Mouse (Mus musculus) heart, postnatal 4 days (tissue): ENCODE measurements around the gene Rpl13. TPM values are rescaled to one million over a fixed set of nuclear protein-coding genes. Genes with fewer than 3 reads are reported as not detected.

ENCODE experiments used
- DNase-seq: peaks from one replicate; pipeline ENCODE4 v3.0.0; 2021
- total RNA-seq, 2 experiments: library from RNA; stranded (reverse); gene quantifications; 2 replicates each; pipeline ENCODE4 v1.2.3; 2021

The Rpl13 gene
- total RNA-seq, 2 experiments from 2014 or later = 641 to 660 TPM

DNA sequence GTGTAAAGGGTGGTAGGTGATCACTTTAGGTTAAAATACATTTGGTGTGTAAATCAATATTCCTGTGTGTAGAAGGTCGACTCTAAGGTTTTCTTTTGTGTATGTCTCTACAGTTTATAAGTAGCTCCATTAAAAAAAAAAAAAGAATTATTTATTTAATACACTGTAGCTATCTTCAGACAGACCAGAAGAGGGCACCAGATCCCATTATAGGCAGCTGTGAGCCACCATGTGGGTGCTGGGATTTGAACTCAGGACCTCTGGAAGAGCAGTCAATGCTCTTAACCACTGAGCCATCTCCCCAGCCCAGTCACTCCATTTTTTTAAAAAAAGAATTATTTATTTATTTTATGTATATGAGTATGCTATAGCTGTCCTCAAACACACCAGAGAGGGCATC lies 5.9 kb downstream of the Rpl13 start:
- no peak for DNase-seq

- no peak for DNase-seq
Observed at GRCm38 (mm10) chr8:123108953-123109352, 6.8 kb downstream of the Rpl13 start.

GRCm38 (mm10) chr8:123110649-123111048 lies 8.5 kb downstream of the Rpl13 start:
- peak; percentile 69 for DNase-seq

- no peak for DNase-seq
Observed at GRCm38 (mm10) chr8:123112892-123113291, 10.7 kb downstream of the Rpl13 start.

DNA sequence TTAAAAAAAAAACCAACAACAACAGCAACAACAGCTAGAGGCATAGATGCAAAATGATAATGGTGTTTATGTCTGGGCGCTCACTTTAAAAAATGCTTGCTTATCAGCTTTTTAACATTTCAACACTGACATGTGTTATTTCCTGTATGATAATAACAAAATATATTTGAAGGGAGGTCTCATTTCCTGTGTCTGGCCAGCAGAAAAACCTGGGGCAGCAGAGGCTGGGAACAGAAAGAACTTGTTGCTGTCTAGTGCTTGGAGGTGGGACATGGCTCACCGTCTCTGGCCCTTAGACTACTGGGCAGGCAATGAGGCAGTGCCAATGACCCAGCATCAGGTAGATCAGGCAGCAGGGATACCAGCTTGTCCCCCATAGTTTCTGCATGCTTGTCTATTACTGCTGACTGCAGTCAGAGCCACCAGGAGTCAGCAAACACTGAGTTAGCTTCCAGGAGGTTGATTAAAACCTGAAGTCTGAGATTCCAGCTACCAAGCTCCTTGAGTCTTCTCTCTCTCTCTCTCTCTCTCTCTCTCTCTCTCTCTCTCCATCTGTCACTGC lies 11.8 kb downstream of the Rpl13 start:
- no peak for DNase-seq

- no peak for DNase-seq
Observed at GRCm38 (mm10) chr8:123114644-123115043, 12.5 kb downstream of the Rpl13 start.

DNA sequence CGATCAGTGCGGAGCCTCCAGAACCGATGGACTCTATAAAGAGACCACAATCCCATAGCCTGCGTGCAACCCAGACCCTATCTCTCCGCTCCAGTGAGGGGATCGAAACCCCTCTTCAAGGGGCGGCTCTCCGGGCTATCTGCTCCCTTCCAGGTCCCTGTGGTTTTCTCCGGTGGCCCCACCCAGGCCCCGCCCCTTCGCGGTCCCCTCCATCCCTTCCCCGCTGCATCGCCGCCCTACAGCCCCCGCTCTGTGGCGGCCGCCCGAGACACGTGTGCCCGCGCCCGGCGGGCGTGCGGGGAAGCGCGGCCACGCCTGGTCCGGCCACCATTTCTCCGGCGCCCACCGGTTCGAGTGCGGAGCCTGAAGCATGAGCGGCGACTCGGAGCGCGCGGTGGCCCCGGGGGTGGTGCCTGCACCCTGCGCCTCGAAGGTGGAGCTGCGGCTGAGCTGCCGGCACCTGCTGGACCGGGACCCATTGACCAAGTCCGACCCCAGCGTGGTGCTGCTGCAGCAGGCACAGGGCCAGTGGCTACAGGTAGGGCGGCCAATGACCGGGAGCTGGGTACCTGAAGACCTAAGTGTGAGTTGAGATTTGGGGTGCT lies 15.1 kb downstream of the Rpl13 start, which contains the start of gene Cpne7:
Gene Cpne7 (plus strand): TSS at position 248 of the 605 bp plus-strand sequence.
- no peak for DNase-seq

DNA sequence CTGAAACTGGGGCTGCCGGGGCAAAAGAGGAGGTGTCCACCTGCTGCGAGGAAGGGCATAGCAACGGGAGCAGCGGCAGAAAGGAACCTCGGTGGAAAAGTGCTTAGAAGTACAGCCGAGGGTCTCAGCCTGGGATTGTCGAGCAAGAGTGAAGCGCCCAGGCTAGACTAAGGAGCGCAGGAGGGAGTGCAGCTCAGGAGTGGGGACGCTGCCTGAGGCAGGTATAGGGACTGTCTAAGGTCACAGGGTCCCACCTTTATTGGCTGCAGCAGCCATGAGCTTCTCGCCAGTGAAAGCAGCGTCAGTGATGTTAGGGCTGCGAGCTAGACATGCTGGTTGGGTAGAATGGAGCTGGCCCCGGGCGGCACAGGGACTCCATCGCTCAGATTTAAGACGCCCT lies 15.6 kb downstream of the Rpl13 start:
- DNase-seq = no peak

GRCm38 (mm10) chr8:123122059-123122458 lies 19.9 kb downstream of the Rpl13 start:
- DNase-seq = no peak

- DNase-seq = no peak
Observed at GRCm38 (mm10) chr8:123122670-123123069, 20.5 kb downstream of the Rpl13 start.

- DNase-seq = peak; percentile 56
Observed at GRCm38 (mm10) chr8:123126193-123126816, 24.2 kb downstream of the Rpl13 start.

DNA sequence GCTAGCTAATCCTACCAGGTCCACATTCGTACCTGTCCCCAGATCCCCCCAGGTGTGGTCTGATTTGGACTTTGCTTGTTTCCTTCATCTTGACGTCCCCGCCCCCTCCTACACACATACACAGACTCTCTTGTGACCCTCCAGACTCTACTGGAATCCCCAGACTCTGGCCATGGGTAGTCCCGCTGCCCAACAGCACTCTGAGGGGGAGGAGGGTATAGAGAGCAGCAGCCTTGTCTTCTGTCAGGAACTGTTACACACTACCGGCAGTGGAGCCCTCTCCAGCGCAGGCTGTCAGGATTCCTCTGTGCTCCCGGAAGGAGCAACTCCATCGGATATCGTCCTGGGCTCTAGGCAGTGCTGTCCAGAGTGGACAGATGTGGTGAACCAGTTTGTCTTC lies 28.9 kb downstream of the Rpl13 start:
- DNase-seq = no peak

DNA sequence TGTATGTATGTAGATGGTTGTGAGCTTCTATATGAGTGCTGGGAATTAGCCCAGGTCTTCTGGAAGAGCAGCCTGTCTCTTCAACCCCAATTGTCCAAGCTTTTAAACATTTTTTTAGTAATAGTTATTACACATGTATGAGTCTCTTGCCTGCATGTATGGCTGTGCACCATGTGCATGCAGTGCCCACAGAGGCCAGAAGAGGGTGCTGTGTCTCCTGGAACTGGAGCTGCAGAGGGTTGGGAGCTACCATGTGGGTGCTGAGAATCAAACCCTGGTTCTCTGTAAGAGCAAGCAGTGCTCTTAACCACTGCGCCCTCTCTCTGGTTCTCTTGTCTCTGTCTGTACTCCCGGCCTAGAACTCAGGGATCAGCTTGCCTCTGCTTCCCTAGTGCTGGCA lies 30.8 kb downstream of the Rpl13 start:
- no peak for DNase-seq

DNA sequence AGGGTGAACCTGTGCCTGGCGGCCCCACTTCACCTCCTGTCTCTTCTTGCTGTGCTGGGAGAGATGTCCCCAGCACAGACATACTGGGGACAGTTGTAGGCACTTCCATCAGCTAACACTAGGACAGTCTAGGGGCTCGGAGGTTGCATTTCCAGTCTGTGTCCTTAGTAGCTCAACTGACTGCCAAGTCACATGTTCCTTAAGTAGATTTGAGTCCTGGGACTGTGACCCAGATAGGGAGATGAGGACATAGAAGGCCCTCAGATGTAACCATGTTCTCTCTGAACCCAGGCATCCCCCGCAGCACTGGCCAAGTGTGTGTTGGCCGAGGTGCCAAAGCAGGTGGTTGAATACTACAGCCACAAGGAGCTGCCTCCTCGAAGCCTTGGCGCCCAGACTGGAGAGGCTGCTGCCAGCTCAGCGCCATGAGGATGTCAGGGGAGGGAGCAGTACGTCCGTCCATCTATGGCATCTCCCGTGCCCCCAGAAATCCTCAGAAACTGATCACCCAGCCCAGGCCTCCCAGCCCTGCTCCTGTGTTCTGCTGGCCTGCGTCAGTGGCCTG lies 32.1 kb downstream of the Rpl13 start:
- DNase-seq = no peak

DNA sequence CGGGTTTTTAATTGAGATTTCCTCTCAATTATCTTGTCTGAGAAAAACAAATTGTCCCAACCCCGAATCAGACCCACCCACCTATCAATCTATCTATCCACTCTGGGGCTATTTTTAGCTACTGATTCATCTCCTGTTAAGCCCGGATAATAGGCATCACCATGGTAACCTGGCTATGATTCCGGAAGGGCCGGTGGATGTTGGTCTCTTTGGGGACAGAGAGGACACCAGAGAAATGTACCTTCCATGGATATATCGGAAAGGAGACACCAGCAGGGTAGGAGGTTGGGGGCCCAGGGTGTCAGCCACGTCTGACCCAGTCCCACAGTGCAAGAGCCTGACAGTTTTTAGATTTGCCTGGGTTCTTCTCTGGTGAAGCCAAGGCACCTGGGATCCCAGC lies 33.3 kb downstream of the Rpl13 start:
- DNase-seq = no peak

GRCm38 (mm10) chr8:123135806-123136205 lies 33.7 kb downstream of the Rpl13 start:
- DNase-seq = no peak

- peak; percentile 49 for DNase-seq
Observed at GRCm38 (mm10) chr8:123136287-123136686, 34.1 kb downstream of the Rpl13 start.

- peak; percentile 75 for DNase-seq
Observed at GRCm38 (mm10) chr8:123137645-123138077, 35.5 kb downstream of the Rpl13 start.

DNA sequence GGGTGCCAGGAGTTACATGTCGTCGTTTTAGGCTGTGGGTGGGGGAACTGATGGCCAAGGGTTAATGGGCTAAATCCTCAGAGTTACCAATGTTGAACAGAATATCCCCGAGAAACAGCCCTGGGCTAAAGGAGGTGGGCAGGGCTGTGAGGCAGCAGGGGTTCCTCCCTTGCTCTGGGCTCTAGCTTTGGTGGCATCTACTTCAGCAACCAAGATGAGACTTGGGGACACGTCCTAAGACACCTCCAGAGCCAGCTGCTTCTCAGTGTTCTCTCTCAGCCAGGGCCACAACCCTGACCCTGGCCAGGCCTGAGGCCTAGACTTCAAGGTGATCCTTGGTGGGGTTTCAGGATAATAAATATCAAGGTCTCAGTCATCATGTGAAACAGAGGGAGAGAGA lies 36.6 kb downstream of the Rpl13 start:
- DNase-seq = no peak

GRCm38 (mm10) chr8:123141741-123142462 lies 39.8 kb downstream of the Rpl13 start:
- DNase-seq = peak; percentile 92

DNA sequence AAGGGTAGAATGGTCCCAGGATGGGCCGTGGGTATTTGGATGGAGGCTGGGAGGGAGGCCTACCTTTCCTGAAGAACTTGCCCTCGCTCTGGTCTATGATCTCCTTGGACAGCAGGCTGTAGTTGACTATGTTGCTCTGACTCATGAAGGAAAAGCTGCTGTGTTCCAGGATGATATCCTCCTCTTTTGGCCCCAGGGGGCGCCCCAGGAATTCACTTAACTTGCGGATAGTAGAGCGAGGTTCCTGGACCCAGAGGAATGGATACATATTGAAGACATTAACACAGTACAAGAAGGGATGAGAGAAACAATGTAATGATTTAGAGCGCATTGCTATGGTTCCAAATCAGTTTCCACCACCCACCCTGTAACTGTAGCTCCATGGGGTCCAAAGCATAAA lies 43.1 kb downstream of the Rpl13 start:
- peak; percentile 59 for DNase-seq

- DNase-seq = no peak
Observed at GRCm38 (mm10) chr8:123146390-123146789, 44.2 kb downstream of the Rpl13 start.

DNA sequence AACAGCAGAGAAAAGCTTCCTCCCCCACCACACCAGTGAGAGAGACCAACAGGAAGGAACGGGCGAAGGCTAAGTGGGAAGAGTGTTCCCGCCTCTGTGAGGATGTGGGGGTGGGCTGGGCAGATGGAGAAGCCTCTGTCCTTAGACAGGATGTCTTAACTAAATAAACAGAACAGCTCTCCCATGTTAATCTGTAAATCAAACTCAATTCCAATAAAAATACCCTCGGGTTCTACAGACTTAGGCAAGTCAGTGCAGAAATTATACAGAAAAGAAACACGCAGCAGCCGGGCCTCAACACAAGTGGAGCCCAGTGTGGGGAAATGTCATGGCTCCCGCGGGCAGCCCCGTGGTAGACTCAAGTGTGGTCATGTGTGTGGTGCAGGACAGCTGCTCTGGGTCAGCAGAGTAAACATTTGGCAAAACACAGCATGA lies 48.6 kb downstream of the Rpl13 start:
- DNase-seq = peak; percentile 52
